Mouse (Mus musculus) forebrain, embryonic 11.5 days (tissue): ENCODE measurements at regions not wholly inside any gene's neighbourhood (a gene's known extent, or its start where the extent isn't known, plus 50 kb on each side); places are given as distances from the start of the nearest gene placed in this dataset.

Experiments used
- ATAC-seq: fragments of 200-750 bp; cut with Nextera tagmentation; replicated peaks from 2 replicates; pipeline ENCODE4 v1.8.0; 2017; ENCODE audit warnings: moderate TSS enrichment; ENCODE audit not compliant: low FRiP score
- DNase-seq: peaks from one replicate; pipeline ENCODE4 v3.0.0-alpha.2; 2017; ENCODE audit warnings: low spot score
- H3K27ac ChIP-seq: fragments of 300-500 bp; sonication (generic); 2 replicates; pipeline ENCODE4 v1.5.1; 2014; ENCODE audit warnings: low read depth, low read length
- H3K27me3 ChIP-seq: fragments of 300-500 bp; sonication (generic); 2 replicates; pipeline ENCODE4 v1.6.1; 2014; ENCODE audit warnings: mild to moderate bottlenecking, low read length, mixed read lengths; ENCODE audit not compliant: control insufficient read depth, insufficient read depth
- H3K36me3 ChIP-seq: fragments of 300-500 bp; sonication (generic); 2 replicates; pipeline ENCODE4 v1.6.1; 2014; ENCODE audit warnings: mild to moderate bottlenecking, low read length, moderate library complexity, mixed read lengths; ENCODE audit not compliant: control insufficient read depth, insufficient read depth
- H3K4me1 ChIP-seq: fragments of 300-500 bp; sonication (generic); replicated peaks from 2 replicates; pipeline ENCODE4 v1.6.1; 2014; ENCODE audit warnings: low read length, mixed read lengths; ENCODE audit not compliant: control insufficient read depth, insufficient read depth
- H3K4me2 ChIP-seq: fragments of 300-500 bp; sonication (generic); 2 replicates; pipeline ENCODE4 v1.6.1; 2014; ENCODE audit warnings: low read depth, mild to moderate bottlenecking, low read length, moderate library complexity, mixed read lengths; ENCODE audit not compliant: severe bottlenecking
- H3K4me3 ChIP-seq: fragments of 300-500 bp; sonication (generic); 2 replicates; pipeline ENCODE4 v1.5.1; 2014; ENCODE audit warnings: low read depth, low read length
- H3K9ac ChIP-seq: fragments of 300-500 bp; sonication (generic); 2 replicates; pipeline ENCODE4 v1.6.1; 2014; ENCODE audit warnings: low read length
- H3K9me3 ChIP-seq: fragments of 300-500 bp; sonication (generic); 2 replicates; pipeline ENCODE4 v1.6.1; 2016; ENCODE audit warnings: low read length, mixed read lengths; ENCODE audit not compliant: control insufficient read depth
- WGBS: fragments of 180-500 bp; shearing (Covaris S2); extraction: QIAGEN DNeasy Blood & Tissue Kit; methylation state at CpG from one replicate; pipeline ENCODE4 v1.1.7; 2014; 5-methylcytosine and 5-hydroxymethylcytosine counted together

GRCm38 (mm10) chr17:87512000-87512611 is 65.4 kb upstream of the Calm2 start:
- Histone ChIP-seq H3K4me3 (no peak overlapping the region), H3K4me2 (no peak overlapping the region), H3K36me3 (no peaks in the 10 kb centered on the region), H3K27ac (no peak overlapping the region), H3K27me3 (no peaks in the 10 kb centered on the region), H3K4me1 (peaks cover 2% of the 10 kb centered on the region; the same call in 1 of the 2 replicates), H3K9me3 (no peaks in the 10 kb centered on the region), H3K9ac (no peak overlapping the region)
- 67% methylated on average over 9 of the region's 9 CpGs for WGBS
- no peak for DNase-seq
- ATAC-seq = no peak

GRCm38 (mm10) chr17:87513822-87514221 is 67.1 kb upstream of the Calm2 start:
- H3K4me1 ChIP-seq = no peaks in the 10 kb centered on the region
- no peaks in the 10 kb centered on the region for H3K9me3 ChIP-seq
- H3K27me3 ChIP-seq = no peaks in the 10 kb centered on the region
- H3K4me3 ChIP-seq = no peak overlapping the region
- H3K9ac ChIP-seq = no peak overlapping the region
- 71% methylated on average over 11 of the region's 11 CpGs for WGBS
- no peak overlapping the region for H3K4me2 ChIP-seq
- no peak for ATAC-seq
- DNase-seq = no peak
- H3K36me3 ChIP-seq = no peaks in the 10 kb centered on the region
- no peak overlapping the region for H3K27ac ChIP-seq

- Histone ChIP-seq H3K27ac (no peak overlapping the region), H3K4me3 (no peak overlapping the region), H3K9ac (no peak overlapping the region), H3K36me3 (no peaks in the 10 kb centered on the region), H3K9me3 (no peaks in the 10 kb centered on the region), H3K4me2 (no peak overlapping the region), H3K27me3 (no peaks in the 10 kb centered on the region), H3K4me1 (no peaks in the 10 kb centered on the region)
- 70% methylated on average over 6 of the region's 6 CpGs for WGBS
- no peak for DNase-seq
- no peak for ATAC-seq
Observed at GRCm38 (mm10) chr17:87514366-87515126, 67.8 kb upstream of the Calm2 start.

GRCm38 (mm10) chr17:87517258-87517657 is 70.5 kb upstream of the Calm2 start:
- H3K4me3 ChIP-seq = no peak overlapping the region
- no peak for DNase-seq
- 69% methylated on average over 9 of the region's 9 CpGs for WGBS
- H3K9me3 ChIP-seq = no peaks in the 10 kb centered on the region
- ATAC-seq = no peak
- H3K4me2 ChIP-seq = no peak overlapping the region
- H3K36me3 ChIP-seq = no peaks in the 10 kb centered on the region
- H3K27ac ChIP-seq = no peak overlapping the region
- no peak overlapping the region for H3K9ac ChIP-seq
- no peaks in the 10 kb centered on the region for H3K27me3 ChIP-seq
- peaks cover 7% of the 10 kb centered on the region; the same call in 1 of the 2 replicates for H3K4me1 ChIP-seq

GRCm38 (mm10) chr17:87519454-87519853 is 72.7 kb upstream of the Calm2 start:
- Histone ChIP-seq H3K36me3 (no peaks in the 10 kb centered on the region), H3K4me2 (no peak overlapping the region), H3K9ac (no peak overlapping the region), H3K4me1 (peaks cover 10% of the 10 kb centered on the region), H3K9me3 (no peaks in the 10 kb centered on the region), H3K27me3 (no peaks in the 10 kb centered on the region), H3K4me3 (no peak overlapping the region), H3K27ac (no peak overlapping the region)
- no peak for DNase-seq
- no peak for ATAC-seq
- 93% methylated on average over 9 of the region's 9 CpGs for WGBS

GRCm38 (mm10) chr17:87520841-87521240 is 74.1 kb upstream of the Calm2 start:
- peaks cover 10% of the 10 kb centered on the region for H3K4me1 ChIP-seq
- no peaks in the 10 kb centered on the region for H3K36me3 ChIP-seq
- H3K9ac ChIP-seq = no peak overlapping the region
- H3K4me3 ChIP-seq = no peak overlapping the region
- no peaks in the 10 kb centered on the region for H3K9me3 ChIP-seq
- WGBS = 91% methylated on average over 5 of the region's 5 CpGs
- DNase-seq = no peak
- H3K4me2 ChIP-seq = no peak overlapping the region
- H3K27ac ChIP-seq = no peak overlapping the region
- H3K27me3 ChIP-seq = no peaks in the 10 kb centered on the region
- no peak for ATAC-seq

- Histone ChIP-seq H3K4me3 (no peak overlapping the region), H3K27me3 (no peaks in the 10 kb centered on the region), H3K4me2 (no peak overlapping the region), H3K27ac (peak overlapping the region; percentile 8; the same call in 1 of the 2 replicates), H3K4me1 (peaks cover 10% of the 10 kb centered on the region), H3K9me3 (no peaks in the 10 kb centered on the region), H3K36me3 (no peaks in the 10 kb centered on the region), H3K9ac (peak overlapping the region; percentile 27; the same call in 1 of the 2 replicates)
- 0 out of 2 replicates have a peak, but pooled peaks have one; percentile 43 for ATAC-seq
- no peak for DNase-seq
- WGBS = 34% methylated on average over 10 of the region's 10 CpGs
Observed at GRCm38 (mm10) chr17:87521622-87522151, 75.0 kb upstream of the Calm2 start.

GRCm38 (mm10) chr17:87522500-87523091 is 75.9 kb upstream of the Calm2 start:
- Histone ChIP-seq H3K4me2 (no peak overlapping the region), H3K27me3 (no peaks in the 10 kb centered on the region), H3K36me3 (no peaks in the 10 kb centered on the region), H3K4me1 (peaks cover 10% of the 10 kb centered on the region), H3K4me3 (no peak overlapping the region), H3K9ac (peak overlapping the region; percentile 2; the same call in 1 of the 2 replicates), H3K27ac (peak overlapping the region; percentile 8; the same call in 1 of the 2 replicates), H3K9me3 (no peaks in the 10 kb centered on the region)
- 20% methylated on average over 8 of the region's 8 CpGs for WGBS
- ATAC-seq (peak; percentile 32), DNase-seq (peak; percentile 55)
